Mouse (Mus musculus) CH12.LX (cell line): Measurements from ENCODE around the gene Kcnb1. TPM values are rescaled to one million over a fixed set of nuclear protein-coding genes. Genes with fewer than 3 reads are reported as not detected.

Experiments used
- DNase-seq: peaks from one replicate; pipeline ENCODE4 v3.0.0-alpha.2; 2013; ENCODE audit errors: extremely low read depth
- H3K27ac ChIP-seq: 2 replicates; pipeline ENCODE4 v1.5.1; 2012; ENCODE audit warnings: low read depth, mild to moderate bottlenecking, control low read depth, moderate library complexity; ENCODE audit not compliant: insufficient read depth
- H3K27me3 ChIP-seq: replicated peaks from 2 replicates; pipeline ENCODE3; 2012; ENCODE audit warnings: inconsistent platforms
- H3K36me3 ChIP-seq, 2 experiments: replicated peaks in 1 of 2; 2 replicates each; pipeline versions ENCODE3 to v1.6.1; 2012; ENCODE audit warnings: inconsistent platforms in 1 of 2, low read length in 1 of 2, mild to moderate bottlenecking in 1 of 2, mixed read lengths in 1 of 2, moderate library complexity in 1 of 2; ENCODE audit not compliant: control insufficient read depth in 1 of 2, insufficient read depth in 1 of 2
- H3K4me1 ChIP-seq, 2 experiments: 2 replicates each; pipeline ENCODE4 v1.6.1; 2012; ENCODE audit warnings: inconsistent platforms in 1 of 2, moderate library complexity in 1 of 2; ENCODE audit not compliant: insufficient read depth in 2 of 2, control insufficient read depth in 1 of 2
- H3K4me2 ChIP-seq: 2 replicates; pipeline ENCODE4 v1.6.1; 2012; ENCODE audit warnings: low read depth, mild to moderate bottlenecking, control low read depth; ENCODE audit not compliant: poor library complexity, insufficient read depth, severe bottlenecking
- H3K4me3 ChIP-seq, 3 experiments: fragments of 150-350 bp in 1 of 3; sonication (generic) in 1 of 3; replicated peaks in 1 of 3; 2 replicates each; pipeline versions ENCODE3 to v1.5.1; 2011 to 2012; ENCODE audit warnings: low read depth in 2 of 3, low read length in 2 of 3, mild to moderate bottlenecking in 2 of 3, moderate library complexity in 2 of 3, control low read depth in 1 of 3, improper control_type of control experiment in 1 of 3, inconsistent platforms in 1 of 3, mixed read lengths in 1 of 3; ENCODE audit not compliant: poor library complexity in 1 of 3
- H3K79me2 ChIP-seq: replicated peaks from 2 replicates; pipeline ENCODE4 v1.6.1; 2012; ENCODE audit warnings: mild to moderate bottlenecking, moderate library complexity; ENCODE audit not compliant: control insufficient read depth, poor library complexity, insufficient read depth, severe bottlenecking; ENCODE audit errors: extremely low read depth
- H3K9ac ChIP-seq: 2 replicates; pipeline ENCODE4 v1.6.1; 2012; ENCODE audit warnings: low read depth, mild to moderate bottlenecking, control low read depth, moderate library complexity; ENCODE audit not compliant: insufficient read depth
- H3K9me3 ChIP-seq: replicated peaks from 2 replicates; pipeline ENCODE3; 2012; ENCODE audit warnings: low read length, inconsistent platforms, mixed read lengths
- CHD1 ChIP-seq: IDR thresholded peaks from 2 replicates; pipeline ENCODE4 v1.6.1; 2012; ENCODE audit warnings: low read depth, low read length, improper control_type of control experiment, inconsistent platforms
- CHD2 ChIP-seq: IDR thresholded peaks from 2 replicates; pipeline ENCODE4 v1.6.1; 2011; ENCODE audit warnings: low read length, improper control_type of control experiment
- EP300 ChIP-seq: IDR thresholded peaks from 2 replicates; pipeline ENCODE4 v1.6.1; 2011; ENCODE audit warnings: low read length, improper control_type of control experiment
- HCFC1 ChIP-seq: IDR thresholded peaks from 2 replicates; pipeline ENCODE4 v1.6.1; 2012; ENCODE audit warnings: low read depth, mild to moderate bottlenecking, inconsistent platforms, low read length, improper control_type of control experiment
- IRF4 ChIP-seq: IDR thresholded peaks from 2 replicates; pipeline ENCODE4 v1.6.1; 2014; ENCODE audit warnings: low read depth, mild to moderate bottlenecking, inconsistent platforms, low read length, improper control_type of control experiment
- JUN ChIP-seq: IDR thresholded peaks from 2 replicates; pipeline ENCODE4 v1.6.1; 2011; ENCODE audit warnings: low read depth, mild to moderate bottlenecking, low read length, improper control_type of control experiment, moderate library complexity; ENCODE audit not compliant: insufficient read depth
- JUND ChIP-seq: conservative IDR thresholded peaks from 2 replicates; pipeline ENCODE4 v1.6.1; 2011; ENCODE audit warnings: low read depth, low read length, improper control_type of control experiment
- KAT2A ChIP-seq: IDR thresholded peaks from 2 replicates; pipeline ENCODE4 v1.6.1; 2012; ENCODE audit warnings: low read length, improper control_type of control experiment, inconsistent platforms; ENCODE audit not compliant: insufficient replicate concordance
- MAFK ChIP-seq: IDR thresholded peaks from 2 replicates; pipeline ENCODE4 v1.6.1; 2011; ENCODE audit warnings: low read length, improper control_type of control experiment; ENCODE audit not compliant: insufficient replicate concordance
- MAX ChIP-seq: IDR thresholded peaks from 2 replicates; pipeline ENCODE4 v1.6.1; 2011; ENCODE audit warnings: low read length, improper control_type of control experiment
- MAZ ChIP-seq: IDR thresholded peaks from 2 replicates; pipeline ENCODE4 v1.6.1; 2012; ENCODE audit warnings: low read depth, mild to moderate bottlenecking, inconsistent platforms, low read length, improper control_type of control experiment, moderate library complexity
- MXI1 ChIP-seq: IDR thresholded peaks from 2 replicates; pipeline ENCODE4 v1.6.1; 2011; ENCODE audit warnings: mild to moderate bottlenecking, low read depth, low read length, improper control_type of control experiment
- MYC ChIP-seq: IDR thresholded peaks from 2 replicates; pipeline ENCODE4 v1.6.1; 2011; ENCODE audit warnings: low read depth, mild to moderate bottlenecking, improper control_type of control experiment, low read length
- NRF1 ChIP-seq: IDR thresholded peaks from 2 replicates; pipeline ENCODE4 v1.6.1; 2014; ENCODE audit warnings: low read depth, mild to moderate bottlenecking, inconsistent platforms, low read length, improper control_type of control experiment, moderate library complexity
- PAX5 ChIP-seq: IDR thresholded peaks from 2 replicates; pipeline ENCODE4 v1.6.1; 2012; ENCODE audit warnings: low read length, inconsistent platforms, mixed read lengths
- POLR2A ChIP-seq: IDR thresholded peaks from 2 replicates; pipeline ENCODE4 v1.6.1; 2011; ENCODE audit warnings: low read depth, mild to moderate bottlenecking, improper control_type of control experiment, low read length
- POLR2AphosphoS2 ChIP-seq: IDR thresholded peaks from 2 replicates; pipeline ENCODE4 v1.6.1; 2011; ENCODE audit warnings: low read depth, low read length, improper control_type of control experiment
- RAD21 ChIP-seq: IDR thresholded peaks from 2 replicates; pipeline ENCODE4 v1.6.1; 2011; ENCODE audit warnings: low read depth, mild to moderate bottlenecking, low read length, improper control_type of control experiment, moderate library complexity
- SIN3A ChIP-seq: IDR thresholded peaks from 2 replicates; pipeline ENCODE4 v1.6.1; 2012; ENCODE audit warnings: low read length, improper control_type of control experiment, inconsistent platforms
- TCF12 ChIP-seq: IDR thresholded peaks from 2 replicates; pipeline ENCODE4 v1.6.1; 2014; ENCODE audit warnings: low read depth, mild to moderate bottlenecking, inconsistent platforms, low read length, improper control_type of control experiment
- UBTF ChIP-seq: IDR thresholded peaks from 2 replicates; pipeline ENCODE4 v1.6.1; 2012; ENCODE audit warnings: low read depth, mild to moderate bottlenecking, inconsistent platforms, low read length, improper control_type of control experiment, moderate library complexity
- USF1 ChIP-seq: IDR thresholded peaks from 2 replicates; pipeline ENCODE4 v1.6.1; 2014; ENCODE audit warnings: low read depth, mild to moderate bottlenecking, inconsistent platforms, low read length, improper control_type of control experiment
- ZKSCAN1 ChIP-seq: IDR thresholded peaks from 2 replicates; pipeline ENCODE4 v1.6.1; 2012; ENCODE audit warnings: low read depth, inconsistent platforms, low read length, improper control_type of control experiment, borderline replicate concordance
- dilution Hi-C: fragments of 300-500 bp; cut with MboI; formaldehyde crosslinking; loops from 2 replicates; pipeline ENCODE4 v1.14.3; 2020; ENCODE audit warnings: low sequenced_read_pairs; ENCODE audit not compliant: extremely low pct_unique_long_range_greater_than_20kb, extremely low pct_ligation_motif_present
- in situ Hi-C: fragments of 300-500 bp; cut with MboI; formaldehyde crosslinking; loops from 3 replicates; pipeline ENCODE4 v1.14.3; 2019; ENCODE audit warnings: low sequenced_read_pairs, low pct_ligation_motif_present, low pct_unique_long_range_greater_than_20kb, mixed read lengths
- polyA plus RNA-seq: library from polyadenylated mRNA; unstranded; fragments of >175 nt; gene quantifications from 2 replicates; pipeline ENCODE4 v1.2.1, GENCODE M21; 2012; ENCODE audit warnings: low read depth; ENCODE audit not compliant: insufficient read length
- total RNA-seq, 2 experiments: library from RNA; depleted of rRNA; stranded (reverse); fragments of 300-350 nt in 1 of 2; fragments of >200 nt in 1 of 2; gene quantifications; 2 replicates each; pipeline ENCODE4 v1.2.3; 2012 to 2014

Gene Kcnb1
- total and polyA plus RNA-seq, 3 experiments, result 2.5 to 6.6 (median 5.1) TPM

DNA sequence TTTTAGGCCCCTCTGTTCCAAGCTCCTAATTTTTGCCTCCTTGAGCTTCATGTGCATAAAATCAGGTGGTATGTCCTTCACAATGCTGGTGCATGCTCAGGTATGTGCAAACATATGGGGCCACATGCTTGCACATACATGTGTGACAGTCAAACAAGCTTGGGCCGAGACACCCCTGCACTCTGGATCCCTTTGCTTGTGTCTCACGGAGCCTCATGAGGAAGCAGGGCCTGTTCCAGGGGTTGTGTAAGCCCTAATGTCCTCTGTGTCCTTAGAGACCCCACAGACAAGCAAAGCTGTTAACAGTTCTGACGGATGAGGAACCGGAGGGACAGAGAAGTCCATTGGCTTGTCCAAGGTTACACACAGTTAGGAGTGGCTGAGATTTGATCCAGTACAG is 30.2 kb downstream of the Kcnb1 start:
- no peak for DNase-seq
- Histone ChIP-seq H3K4me3 (no peak overlapping the region), H3K9me3 (peaks cover 5% of the 10 kb centered on the region), H3K79me2 (no peaks in the 10 kb centered on the region), H3K9ac (no peak overlapping the region)
- in situ Hi-C loops, result no loop called here
- TF ChIP-seq ZKSCAN1 (no peak), POLR2A (no peak), KAT2A (no peak), HCFC1 (no peak), JUN (no peak), IRF4 (no peak), MYC (no peak), RAD21 (no peak), JUND (no peak), NRF1 (no peak), SIN3A (no peak), MXI1 (no peak), USF1 (no peak), CHD2 (no peak), PAX5 (no peak), POLR2AphosphoS2 (no peak), MAZ (no peak)
- TF ChIP-seq, all 38 proteins: peak for 0
- Histone ChIP-seq H3K27ac (no peak overlapping the region), H3K4me2 (no peak overlapping the region), H3K4me1 (peaks cover 7 to 19% of the 10 kb centered on the region in 2 experiments), H3K36me3 (no peaks in the 10 kb centered on the region), H3K27me3 (peaks cover 2% of the 10 kb centered on the region)
- dilution Hi-C loops, result no loop called here

DNA sequence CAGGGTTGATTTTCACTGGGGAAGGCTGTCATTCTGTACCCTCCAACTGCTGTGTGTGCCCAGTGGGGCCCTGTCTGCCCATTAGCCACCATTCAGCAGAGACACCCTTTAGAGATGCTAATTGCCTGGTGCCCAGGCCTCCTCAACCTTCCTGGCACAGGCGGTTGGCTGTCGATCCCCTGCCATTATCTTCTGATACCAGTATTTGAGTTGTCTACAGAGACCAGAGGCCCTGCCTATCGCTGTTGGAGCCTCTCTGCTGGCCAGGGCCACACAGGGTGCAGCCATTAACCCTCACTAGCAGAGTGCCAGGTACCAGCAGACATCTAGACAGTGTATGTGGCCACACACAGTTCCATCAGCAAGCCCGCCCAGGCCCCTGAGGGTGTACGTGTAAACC is 31.2 kb downstream of the Kcnb1 start:
- Histone ChIP-seq H3K9ac (no peak overlapping the region), H3K4me2 (no peak overlapping the region), H3K79me2 (no peaks in the 10 kb centered on the region), H3K4me3 (no peak overlapping the region), H3K4me1 (peaks cover 7 to 25% of the 10 kb centered on the region in 2 experiments), H3K27ac (no peak overlapping the region), H3K36me3 (no peaks in the 10 kb centered on the region), H3K9me3 (peaks cover 5% of the 10 kb centered on the region), H3K27me3 (peaks cover 10% of the 10 kb centered on the region)
- TF ChIP-seq TCF12, result no peak
- no peak for TF ChIP-seq MAX
- no peak for TF ChIP-seq MAFK
- TF ChIP-seq EP300, result no peak
- no peak for TF ChIP-seq JUND
- no peak for TF ChIP-seq POLR2AphosphoS2
- no peak for TF ChIP-seq HCFC1
- TF ChIP-seq CHD1, result no peak
- TF ChIP-seq MYC, result no peak
- TF ChIP-seq UBTF, result no peak
- in situ Hi-C loops, result no loop called here
- DNase-seq, result no peak
- dilution Hi-C loops, result no loop called here
